Mouse (Mus musculus): ENCODE results near the gene Selenbp1. TPM values are rescaled to one million over a fixed set of nuclear protein-coding genes. Genes with fewer than 3 reads are reported as not detected.

Gene Selenbp1
- polyA plus RNA-seq, 1 experiment, result 35.6 TPM

DNA sequence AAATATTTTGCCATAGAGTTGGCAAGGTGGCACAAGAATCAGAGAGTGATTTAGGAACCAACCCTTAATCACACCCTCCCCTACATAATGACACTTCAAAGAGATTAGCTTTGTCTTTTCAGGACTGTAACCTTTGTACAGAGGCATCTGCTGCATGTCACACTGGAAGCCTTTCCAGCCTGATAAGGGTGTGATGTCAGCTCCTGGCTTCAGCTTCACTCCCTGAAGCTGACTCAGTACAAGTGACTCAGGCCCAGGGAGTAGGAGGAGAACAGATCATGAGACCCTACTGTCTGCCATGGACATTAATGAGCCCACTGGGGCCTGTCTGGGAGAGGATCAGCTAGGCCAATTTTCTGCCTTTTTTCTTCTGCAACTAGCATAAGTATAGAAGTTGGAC, 54.7 kb downstream of the Selenbp1 start:
- Histone ChIP-seq H3K27ac (ENCODE audit: control insufficient read depth, insufficient read depth, low read depth, low read length, poor library complexity) (no peak overlapping the region), H3K4me3 (replicated peaks; ENCODE audit: control insufficient read depth, low read depth, low read length) (no peak overlapping the region), H3K4me1 (ENCODE audit: control insufficient read depth, insufficient read depth, low read length) (no peaks in the 10 kb centered on the region)
- no peak for TF ChIP-seq CTCF (IDR thresholded peaks at IDR 0.05; ENCODE audit: control insufficient read depth, insufficient read depth, low read length)
- no peak for TF ChIP-seq POLR2A (IDR thresholded peaks at IDR 0.05; ENCODE audit: borderline replicate concordance, control insufficient read depth, low read depth, low read length)

DNA sequence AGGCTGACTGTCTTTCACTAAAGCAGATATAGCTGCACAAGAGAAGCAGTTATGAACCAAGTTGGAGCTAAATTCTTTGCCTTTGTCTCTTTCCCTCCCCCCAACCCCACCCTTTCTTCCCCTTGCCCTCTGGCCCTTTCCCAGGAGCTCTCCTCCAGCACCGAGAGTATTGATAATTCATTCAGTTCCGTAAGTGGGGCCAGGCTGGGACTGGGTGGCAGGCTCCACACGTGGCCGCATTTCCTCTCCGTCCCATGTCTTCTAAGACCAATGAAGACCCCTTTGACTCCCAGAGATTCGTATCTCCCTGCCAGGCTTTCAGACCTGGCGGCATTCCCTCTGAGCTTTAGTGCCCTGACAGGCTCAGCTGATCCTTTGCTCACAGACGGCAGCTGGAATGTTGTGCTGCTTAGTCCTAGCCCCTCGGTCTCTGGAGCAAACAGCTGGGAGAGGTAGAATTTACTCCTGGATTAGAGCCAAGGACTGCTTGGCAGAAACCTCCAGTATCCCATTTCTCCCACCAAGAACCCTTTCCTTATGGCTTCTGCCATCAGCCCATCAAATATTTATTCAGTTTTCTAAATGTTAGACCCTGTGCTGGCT, 56.4 kb downstream of the Selenbp1 start:
- Histone ChIP-seq H3K27ac (ENCODE audit: control insufficient read depth, insufficient read depth, low read depth, low read length, poor library complexity) (no peak overlapping the region), H3K4me1 (ENCODE audit: control insufficient read depth, insufficient read depth, low read length) (no peaks in the 10 kb centered on the region), H3K4me3 (replicated peaks; ENCODE audit: control insufficient read depth, low read depth, low read length) (no peak overlapping the region)
- TF ChIP-seq POLR2A (IDR thresholded peaks at IDR 0.05; ENCODE audit: borderline replicate concordance, control insufficient read depth, low read depth, low read length) (no peak), CTCF (IDR thresholded peaks at IDR 0.05; ENCODE audit: control insufficient read depth, insufficient read depth, low read length) (no peak)
- 82% methylated on average over 9 of the region's 9 CpGs for WGBS

Other genes with a start within 250 kb of the Selenbp1 start
- gene Selenbp2, start 239.5 kb upstream of the Selenbp1 start, polyA plus RNA-seq (2011; ENCODE audit: insufficient read depth, insufficient read length, low replicate concordance, missing spikeins), result 4.4 TPM in 1 of 2 replicates, not detected in the other
- 0.22 and 1.00 TPM in 2 replicates for gene Cgn, start 146.6 kb upstream of the Selenbp1 start, polyA plus RNA-seq (2011; ENCODE audit: insufficient read depth, insufficient read length, low replicate concordance, missing spikeins)
- 10.3 and 16.8 TPM in 2 replicates for gene Pogz, start 95.5 kb upstream of the Selenbp1 start, polyA plus RNA-seq (2011; ENCODE audit: insufficient read depth, insufficient read length, low replicate concordance, missing spikeins)
- gene Psmb4, start 46.1 kb upstream of the Selenbp1 start, polyA plus RNA-seq (2011; ENCODE audit: insufficient read depth, insufficient read length, low replicate concordance, missing spikeins), result 291 and 443 TPM in 2 replicates
- 4.5 and 22.2 TPM in 2 replicates for gene Rfx5, start 21.0 kb downstream of the Selenbp1 start, polyA plus RNA-seq (2011; ENCODE audit: insufficient read depth, insufficient read length, low replicate concordance, missing spikeins)
- gene Pi4kb, start 41.7 kb downstream of the Selenbp1 start, polyA plus RNA-seq (2011; ENCODE audit: insufficient read depth, insufficient read length, low replicate concordance, missing spikeins), result 43.1 and 63.2 TPM in 2 replicates
- gene Zfp687, start 82.4 kb downstream of the Selenbp1 start, polyA plus RNA-seq (2011; ENCODE audit: insufficient read depth, insufficient read length, low replicate concordance, missing spikeins), result 10.6 and 21.1 TPM in 2 replicates
- gene Psmd4, start 109.6 kb downstream of the Selenbp1 start, polyA plus RNA-seq (2011; ENCODE audit: insufficient read depth, insufficient read length, low replicate concordance, missing spikeins), result 288 and 328 TPM in 2 replicates
- gene Pip5k1a, start 173.9 kb downstream of the Selenbp1 start, polyA plus RNA-seq (2011; ENCODE audit: insufficient read depth, insufficient read length, low replicate concordance, missing spikeins), result 22.5 and 38.8 TPM in 2 replicates
- gene Vps72, start 178.0 kb downstream of the Selenbp1 start, polyA plus RNA-seq (2011; ENCODE audit: insufficient read depth, insufficient read length, low replicate concordance, missing spikeins), result 17.0 and 39.0 TPM in 2 replicates
- gene Tmod4, start 191.4 kb downstream of the Selenbp1 start, polyA plus RNA-seq (2011; ENCODE audit: insufficient read depth, insufficient read length, low replicate concordance, missing spikeins), result 4.5 and 6.1 TPM in 2 replicates
- 72.6 and 130 TPM in 2 replicates for gene Scnm1, start 201.0 kb downstream of the Selenbp1 start, polyA plus RNA-seq (2011; ENCODE audit: insufficient read depth, insufficient read length, low replicate concordance, missing spikeins)
- gene Lysmd1, start 201.0 kb downstream of the Selenbp1 start, polyA plus RNA-seq (2011; ENCODE audit: insufficient read depth, insufficient read length, low replicate concordance, missing spikeins), result 9.4 and 10.9 TPM in 2 replicates
- gene Tnfaip8l2, start 209.3 kb downstream of the Selenbp1 start, polyA plus RNA-seq (2011; ENCODE audit: insufficient read depth, insufficient read length, low replicate concordance, missing spikeins), result 11.7 and 41.8 TPM in 2 replicates
- 0.49 and 1.2 TPM in 2 replicates for gene Sema6c, start 227.4 kb downstream of the Selenbp1 start, polyA plus RNA-seq (2011; ENCODE audit: insufficient read depth, insufficient read length, low replicate concordance, missing spikeins)